Mouse (Mus musculus) E14TG2a.4 (cell line): ENCODE data around the gene Prpf4b.
"Not testable (repeated sequence)": the region's sequence is repeated elsewhere in the genome, so short reads cannot be mapped to it uniquely, and the experiment has no call there.

Source experiments
- H3K27me3 ChIP-seq: 2 replicates; pipeline ENCODE4 v1.6.1; 2014; ENCODE audit warnings: low read length, control low read depth; ENCODE audit not compliant: insufficient read depth
- H3K36me3 ChIP-seq: 2 replicates; pipeline ENCODE4 v1.6.1; 2014; ENCODE audit warnings: low read length, control low read depth; ENCODE audit not compliant: insufficient read depth
- H3K4me1 ChIP-seq: replicated peaks from 2 replicates; pipeline ENCODE4 v1.6.1; 2014; ENCODE audit warnings: low read depth, low read length, control low read depth
- H3K4me3 ChIP-seq: replicated peaks from 2 replicates; pipeline ENCODE4 v1.5.1; 2014; ENCODE audit warnings: mild to moderate bottlenecking, low read length
- H3K9me3 ChIP-seq: 2 replicates; pipeline ENCODE4 v1.6.1; 2014; ENCODE audit warnings: low read length, control low read depth
- CTCF ChIP-seq: conservative IDR thresholded peaks from 2 replicates; pipeline ENCODE4 v1.5.1; 2014; ENCODE audit warnings: low read length
- NANOG ChIP-seq: IDR thresholded peaks from 2 replicates; pipeline ENCODE4 v1.6.1; 2014; ENCODE audit warnings: borderline replicate concordance, low read length, mixed read lengths
- POU5F1 ChIP-seq: IDR thresholded peaks from 2 replicates; pipeline ENCODE4 v1.6.1; 2014; ENCODE audit warnings: low read length, borderline replicate concordance

Prpf4b gene

DNA sequence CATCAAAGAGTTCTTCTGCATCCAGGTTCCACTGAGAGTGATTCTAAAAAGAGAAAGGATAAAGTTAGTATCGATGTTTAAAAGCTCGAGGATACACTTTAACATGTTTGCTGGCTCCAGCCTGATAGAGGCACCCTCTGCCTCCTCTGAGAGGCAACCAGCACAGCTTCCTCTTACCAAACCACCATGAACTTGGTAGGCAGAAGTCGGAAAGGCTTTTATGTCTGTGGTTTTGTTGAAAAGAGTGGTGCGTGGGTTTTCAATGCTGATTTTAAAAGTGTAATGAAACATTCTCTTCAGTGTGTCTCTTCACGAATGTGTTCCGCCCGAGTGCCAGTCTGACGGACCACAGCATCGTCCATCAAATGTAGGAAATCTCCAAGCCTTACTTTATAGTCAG, 39.5 kb downstream of the Prpf4b start:
- Histone ChIP-seq H3K36me3 (no peaks in the 10 kb centered on the region), H3K27me3 (peaks cover 17% of the 10 kb centered on the region), H3K9me3 (no peaks in the 10 kb centered on the region), H3K4me1 (peaks cover 17% of the 10 kb centered on the region), H3K4me3 (no peak overlapping the region)
- TF ChIP-seq POU5F1 (no peak), NANOG (no peak), CTCF (no peak)

DNA sequence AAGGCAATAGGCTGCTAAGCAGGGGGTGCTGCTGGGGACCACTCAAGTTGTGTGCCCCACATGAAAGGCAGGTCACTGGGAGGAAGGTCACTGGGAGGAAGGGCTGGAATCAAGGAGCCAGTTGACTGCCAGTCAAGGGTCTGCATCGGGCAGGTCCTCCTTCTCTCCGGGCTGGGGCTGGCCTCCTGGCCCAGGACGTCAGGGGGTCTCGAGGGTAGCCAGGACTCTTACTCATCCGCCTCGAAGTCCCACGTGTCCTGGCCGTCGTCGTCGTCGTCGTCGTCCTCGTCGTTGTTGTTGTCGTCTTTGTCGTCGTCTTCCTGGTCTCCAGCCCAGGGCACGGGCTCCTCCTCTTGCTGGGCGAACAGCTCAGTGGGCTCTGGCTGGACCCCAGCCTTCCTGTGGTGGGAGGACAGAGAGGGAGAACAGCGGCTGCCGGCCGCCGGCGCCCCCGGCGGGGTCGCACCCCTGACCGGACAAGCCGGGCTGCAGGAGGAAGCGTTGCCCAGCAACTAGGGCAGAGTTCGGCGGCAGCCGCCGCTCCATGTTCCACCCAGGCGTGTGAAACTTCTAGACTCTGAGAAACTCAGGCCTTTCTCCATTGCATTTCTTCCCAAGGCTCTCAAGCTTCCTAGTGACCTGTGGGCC, 41.5 kb downstream of the Prpf4b start:
- peaks cover 17% of the 10 kb centered on the region for H3K27me3 ChIP-seq
- no peaks in the 10 kb centered on the region for H3K36me3 ChIP-seq
- no peaks in the 10 kb centered on the region for H3K9me3 ChIP-seq
- peaks cover 29% of the 10 kb centered on the region for H3K4me1 ChIP-seq
- TF ChIP-seq POU5F1: no peak
- no peak for TF ChIP-seq NANOG
- no peak for TF ChIP-seq CTCF
- H3K4me3 ChIP-seq: peak overlapping the region; percentile 55

DNA sequence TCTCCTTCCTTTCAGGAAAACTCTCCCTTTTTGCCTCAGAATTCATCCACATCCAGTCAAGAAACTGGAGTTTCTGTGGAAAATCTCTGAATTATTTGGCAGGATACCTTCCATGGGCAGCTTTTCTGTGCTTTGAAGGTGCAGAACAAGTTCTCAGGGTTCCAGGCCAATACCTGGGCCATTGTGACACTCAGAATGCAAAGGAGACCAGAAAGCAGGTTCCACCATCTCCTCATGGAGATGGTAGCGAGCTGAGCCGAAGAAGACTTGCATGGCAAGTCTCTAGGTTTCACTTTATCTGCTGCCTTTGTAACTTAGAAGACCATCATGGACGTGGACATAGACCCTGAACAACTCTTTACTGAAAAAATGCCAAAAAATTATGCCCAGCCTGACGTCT, 49.1 kb downstream of the Prpf4b start, which contains the start of the genes Fam217a and 4933417A18Rik:
Fam217a (minus strand) TSS at position 101 of the 400 bp plus-strand sequence.
4933417A18Rik (plus strand) TSS at position 200 of the 400 bp plus-strand sequence.
- Histone ChIP-seq H3K4me3 (no peak within 1 kb of the TSS), H3K9me3 (no peaks in the 10 kb centered on the region), H3K27me3 (no peaks in the 10 kb centered on the region), H3K36me3 (no peaks in the 10 kb centered on the region), H3K4me1 (peaks cover 50% of the 10 kb centered on the region)
- TF ChIP-seq POU5F1 (no peak), NANOG (no peak), CTCF (no peak)

DNA sequence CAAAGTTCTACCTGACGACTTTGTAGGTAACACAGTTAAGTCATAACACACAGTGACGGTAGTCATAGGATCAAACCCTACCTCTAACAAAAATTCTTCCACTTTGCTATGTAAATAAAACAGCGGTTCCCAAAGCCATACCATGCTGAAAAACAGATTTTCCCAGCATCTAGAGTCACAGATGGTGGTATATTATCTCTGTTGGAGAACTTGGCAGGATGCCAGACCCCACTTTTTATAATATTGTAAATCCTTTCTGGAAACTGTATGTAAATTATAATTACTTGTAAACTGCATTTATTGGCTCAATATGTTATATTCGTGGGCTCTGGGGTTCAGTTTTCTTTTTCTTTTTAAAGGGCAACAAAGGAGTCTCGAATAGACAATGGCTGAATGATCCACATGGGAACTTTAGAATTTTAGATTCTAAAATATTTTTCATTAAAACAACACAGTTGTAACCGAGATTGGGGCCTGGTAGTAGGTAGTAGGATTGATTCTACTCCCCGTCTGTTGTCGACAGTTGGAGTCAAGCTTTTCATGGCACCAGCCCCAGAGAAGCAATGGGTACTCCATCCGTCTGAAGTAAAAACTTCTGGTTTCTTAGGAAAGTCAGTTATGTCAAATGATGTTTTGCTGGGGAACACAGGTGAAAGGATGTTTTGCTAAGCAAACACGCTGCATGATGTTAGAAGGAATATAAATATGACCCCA, 60.0 kb downstream of the Prpf4b start:
- Histone ChIP-seq H3K36me3 (no peaks in the 10 kb centered on the region), H3K4me3 (no peak overlapping the region), H3K9me3 (no peaks in the 10 kb centered on the region), H3K27me3 (no peaks in the 10 kb centered on the region; the same call in 1 of the 2 replicates), H3K4me1 (no peaks in the 10 kb centered on the region)
- no peak for TF ChIP-seq POU5F1

DNA sequence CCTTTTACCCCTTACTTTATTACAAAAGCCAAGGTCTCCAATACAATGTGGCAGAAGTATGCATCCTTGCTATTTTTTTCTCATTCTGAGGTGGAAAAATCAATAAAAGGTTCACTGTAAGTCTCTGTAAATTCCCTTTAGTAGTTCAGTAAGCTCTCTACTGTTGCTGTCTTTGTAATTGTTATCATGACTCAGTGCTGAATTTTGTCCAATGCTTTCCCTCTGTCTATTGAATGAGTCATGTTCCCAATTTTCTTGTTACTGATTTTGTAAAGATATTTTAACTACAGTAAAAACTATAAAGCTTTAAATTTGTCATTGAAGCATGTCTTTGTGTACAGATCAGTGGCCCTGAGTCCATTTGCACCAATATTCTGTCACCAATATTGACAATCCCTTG, 67.3 kb downstream of the Prpf4b start:
- Histone ChIP-seq H3K36me3 (no peaks in the 10 kb centered on the region), H3K9me3 (no peaks in the 10 kb centered on the region), H3K4me3 (no peak overlapping the region), H3K27me3 (no peaks in the 10 kb centered on the region), H3K4me1 (no peaks in the 10 kb centered on the region)
- TF ChIP-seq CTCF: no peak
- TF ChIP-seq NANOG: no peak
- TF ChIP-seq POU5F1: no peak

DNA sequence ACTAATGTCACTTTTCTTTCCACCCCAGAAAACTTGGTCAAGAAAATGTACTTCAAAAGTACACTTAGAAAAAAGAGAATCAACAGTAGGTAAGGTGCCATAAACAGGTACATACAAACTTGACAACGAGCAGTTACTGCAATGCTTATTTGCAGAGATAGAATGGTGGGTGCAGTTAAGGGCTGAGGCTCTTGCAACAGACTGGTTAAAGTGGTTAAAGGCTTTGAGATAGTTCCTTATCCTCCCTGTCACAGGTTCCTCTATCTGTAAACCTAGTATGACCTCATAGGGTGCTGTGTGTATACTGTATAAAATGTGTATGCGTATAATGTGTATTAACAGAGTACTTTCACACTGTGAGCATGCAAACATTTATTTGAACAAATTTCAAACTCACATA, 76.3 kb downstream of the Prpf4b start:
- H3K4me1 ChIP-seq, H3K36me3 ChIP-seq, H3K9me3 ChIP-seq, H3K27me3 ChIP-seq, H3K4me3 ChIP-seq: not testable (repeated sequence)
